Mouse (Mus musculus): ENCODE results near the gene Pde4d.

- TF ChIP-seq CTCF (IDR thresholded peaks at IDR 0.05; ENCODE audit: control insufficient read depth, insufficient read depth, insufficient read length) (no peak), USF1 (IDR thresholded peaks at IDR 0.05; ENCODE audit: low read depth) (no peak), MYOG (IDR thresholded peaks at IDR 0.05; ENCODE audit: control insufficient read depth, extremely low read depth, insufficient read length) (no peak), MAX (IDR thresholded peaks at IDR 0.05) (no peak), FOSL1 (IDR thresholded peaks at IDR 0.05; ENCODE audit: insufficient read depth, low read length, poor library complexity, severe bottlenecking) (no peak), MYOD1 (IDR thresholded peaks at IDR 0.05; ENCODE audit: control insufficient read depth, insufficient read length, low read depth) (no peak), CEBPB (IDR thresholded peaks at IDR 0.05; ENCODE audit: low read depth) (no peak)
Measured at GRCm38 (mm10) chr13:109558341-109559257, 1108.9 kb downstream of the Pde4d start.
